Mouse (Mus musculus) heart, embryonic 10.5 days (tissue): ENCODE results near the gene Tbc1d19. TPM values are rescaled to one million over a fixed set of nuclear protein-coding genes. Genes with fewer than 3 reads are reported as not detected.

ENCODE experiments used
- DNase-seq: peaks from one replicate; pipeline ENCODE4 v3.0.0-alpha.2; 2017; ENCODE audit warnings: low spot score
- H3K27ac ChIP-seq: fragments of 300-500 bp; sonication (generic); 2 replicates; pipeline ENCODE4 v1.5.1; 2016; ENCODE audit warnings: mild to moderate bottlenecking
- H3K27me3 ChIP-seq: fragments of 300-500 bp; sonication (generic); 2 replicates; pipeline ENCODE4 v1.6.1; 2016; ENCODE audit warnings: mild to moderate bottlenecking; ENCODE audit not compliant: poor library complexity, insufficient read depth, severe bottlenecking
- H3K36me3 ChIP-seq: fragments of 300-500 bp; sonication (generic); 2 replicates; pipeline ENCODE4 v1.6.1; 2016; ENCODE audit warnings: mild to moderate bottlenecking, moderate library complexity
- H3K4me1 ChIP-seq: fragments of 300-500 bp; sonication (generic); 2 replicates; pipeline ENCODE4 v1.6.1; 2016; ENCODE audit warnings: mild to moderate bottlenecking
- H3K4me3 ChIP-seq: fragments of 300-500 bp; sonication (generic); 2 replicates; pipeline ENCODE4 v1.5.1; 2016; ENCODE audit warnings: mild to moderate bottlenecking, moderate library complexity
- H3K9me3 ChIP-seq: fragments of 300-500 bp; sonication (generic); 2 replicates; pipeline ENCODE4 v1.6.1; 2016; ENCODE audit warnings: mild to moderate bottlenecking, moderate library complexity
- WGBS: fragments of 180-500 bp; shearing (Covaris S2); methylation state at CpG from one replicate; pipeline ENCODE4 v1.1.7; 2016; 5-methylcytosine and 5-hydroxymethylcytosine counted together
- polyA plus RNA-seq: library from polyadenylated mRNA; unstranded; fragments of >200 nt; fragmentation: Nextera tagmentation; extraction: Ambion mirVana; gene quantifications from 2 replicates; pipeline ENCODE4 v1.2.1, GENCODE M21; 2016

Gene Tbc1d19
- polyA plus RNA-seq, result 35.1 and 36.2 TPM in 2 replicates

DNA sequence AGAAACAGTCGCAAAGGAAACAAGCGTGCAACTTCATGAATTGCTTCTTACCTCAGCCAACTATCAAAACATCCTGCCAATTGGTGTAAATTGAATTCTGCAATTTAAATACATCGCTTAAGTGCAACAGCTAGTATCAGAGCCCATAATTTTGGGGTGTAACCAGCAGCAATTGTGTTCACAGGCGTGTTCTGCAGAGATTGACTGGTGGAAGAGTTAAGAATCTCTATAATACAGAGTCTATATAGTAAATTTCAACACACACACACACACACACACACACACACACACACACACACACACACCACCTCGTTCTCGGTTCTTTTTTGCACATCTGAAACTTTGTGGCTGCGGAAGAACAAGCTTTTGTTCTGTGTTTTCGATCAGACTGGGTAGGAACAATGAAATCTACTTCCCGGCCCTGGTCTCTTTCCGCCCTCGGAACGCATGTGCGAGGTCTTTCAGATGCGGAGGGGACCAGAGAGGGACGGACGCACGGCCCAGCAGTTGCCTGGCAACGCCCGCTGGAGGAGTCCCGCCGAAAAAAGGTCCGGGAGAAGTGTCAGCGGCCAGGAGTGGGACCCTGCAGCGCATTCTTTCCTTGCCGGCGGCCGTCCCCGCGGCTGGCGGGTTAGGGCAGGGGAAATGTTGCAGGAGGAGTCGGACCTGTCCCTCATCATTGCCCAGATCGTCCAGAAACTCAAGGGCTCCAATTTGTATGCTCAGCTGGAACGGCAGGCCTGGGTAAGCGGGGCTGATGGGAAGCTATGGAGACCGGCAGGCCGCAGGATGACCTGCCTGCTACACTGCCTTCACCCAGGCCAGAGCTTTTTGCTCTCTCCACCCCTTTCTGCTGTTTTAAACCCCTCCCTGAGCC lies at the start of gene Tbc1d19:
TSS of gene Tbc1d19 (plus strand) at position 492 of the 877 bp plus-strand sequence.
- peak within 1 kb of the TSS; percentile 86 for H3K27ac ChIP-seq
- WGBS, result 7% methylated on average over 36 of the region's 36 CpGs
- DNase-seq, result peak; percentile 93

GRCm38 (mm10) chr5:53759912-53760311 lies 49.5 kb upstream of the Tbc1d19 start:
- no peak overlapping the region for H3K27ac ChIP-seq
- DNase-seq, result no peak
- no peaks in the 10 kb centered on the region for H3K4me1 ChIP-seq
- no peak overlapping the region for H3K4me3 ChIP-seq
- no peaks in the 10 kb centered on the region for H3K36me3 ChIP-seq
- 87% methylated on average over 4 of the region's 4 CpGs for WGBS
- no peaks in the 10 kb centered on the region for H3K27me3 ChIP-seq
- no peaks in the 10 kb centered on the region for H3K9me3 ChIP-seq

More for the DNA sequence above, at the start of gene Tbc1d19:
- Histone ChIP-seq H3K36me3 (no peaks in the 10 kb centered on the region), H3K9me3 (no peaks in the 10 kb centered on the region), H3K4me3 (peak within 1 kb of the TSS; percentile 85), H3K27me3 (no peaks in the 10 kb centered on the region), H3K4me1 (peaks cover 4% of the 10 kb centered on the region; the same call in 1 of the 2 replicates)

- Histone ChIP-seq H3K9me3 (no peaks in the 10 kb centered on the region), H3K4me3 (no peak overlapping the region), H3K27me3 (no peaks in the 10 kb centered on the region), H3K4me1 (no peaks in the 10 kb centered on the region), H3K36me3 (no peaks in the 10 kb centered on the region), H3K27ac (no peak overlapping the region)
- DNase-seq, result no peak
- WGBS, result 86% methylated on average over 3 of the region's 3 CpGs
Measured at GRCm38 (mm10) chr5:53760914-53761313, 48.5 kb upstream of the Tbc1d19 start.

DNA sequence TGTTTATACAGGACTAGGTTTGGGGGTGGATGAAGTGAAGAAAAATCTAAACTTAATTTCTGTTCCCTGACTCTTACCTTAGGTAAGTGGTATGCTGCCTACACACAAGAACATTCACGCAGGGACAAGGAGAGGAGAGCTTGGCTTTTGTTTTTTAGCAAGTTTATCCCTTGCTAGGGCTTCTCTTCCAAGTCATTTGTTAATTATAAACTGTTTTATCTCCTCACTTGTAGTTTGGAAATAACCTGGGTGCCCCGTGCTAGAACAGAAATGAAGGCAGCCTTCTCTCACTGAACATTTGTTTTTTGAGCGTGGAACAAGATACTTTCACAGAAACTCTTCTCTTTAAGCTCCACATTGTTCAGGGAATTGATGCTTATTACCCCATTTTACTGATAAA lies 48.1 kb upstream of the Tbc1d19 start:
- H3K9me3 ChIP-seq, result no peaks in the 10 kb centered on the region
- H3K27me3 ChIP-seq, result no peaks in the 10 kb centered on the region
- no peak overlapping the region for H3K4me3 ChIP-seq
- WGBS, result 76% methylated on average over 3 of the region's 3 CpGs
- H3K36me3 ChIP-seq, result no peaks in the 10 kb centered on the region
- H3K27ac ChIP-seq, result no peak overlapping the region
- H3K4me1 ChIP-seq, result no peaks in the 10 kb centered on the region
- no peak for DNase-seq

DNA sequence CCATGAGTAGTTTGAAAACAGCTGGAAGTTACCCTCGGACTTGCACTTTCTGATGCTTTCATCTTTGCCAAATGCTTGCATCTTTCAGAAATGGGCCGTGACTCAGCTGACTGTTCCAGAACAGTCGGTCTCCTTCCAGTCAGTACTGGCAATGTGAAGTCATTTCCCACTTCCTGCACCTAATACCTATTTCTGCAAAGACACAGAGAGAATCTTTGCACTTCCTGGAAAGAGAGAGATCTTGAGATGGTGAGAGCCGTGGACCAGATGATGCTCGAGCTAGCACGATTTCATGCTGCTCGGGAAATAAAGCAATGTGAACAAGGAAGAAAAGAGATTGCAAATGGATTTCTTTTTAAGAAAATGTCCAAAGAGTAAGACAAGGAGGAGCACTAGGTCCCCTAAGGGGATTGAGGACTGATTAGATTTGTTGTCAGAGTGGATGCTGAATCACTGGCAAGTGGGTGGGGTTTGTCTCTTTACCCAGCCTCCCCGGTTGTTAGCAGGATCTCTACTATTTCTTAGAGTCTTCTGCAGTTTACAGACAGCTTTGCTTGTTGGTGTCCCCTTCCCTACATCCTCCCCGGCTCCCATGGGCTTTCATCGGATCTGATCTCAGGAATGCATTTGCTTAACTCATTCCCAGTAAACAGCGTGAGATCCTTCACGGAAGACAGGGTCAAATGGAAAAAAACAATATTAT lies 24.4 kb upstream of the Tbc1d19 start:
- Histone ChIP-seq H3K27me3 (no peaks in the 10 kb centered on the region), H3K36me3 (no peaks in the 10 kb centered on the region), H3K9me3 (no peaks in the 10 kb centered on the region), H3K4me1 (no peaks in the 10 kb centered on the region), H3K4me3 (no peak overlapping the region), H3K27ac (no peak overlapping the region)
- WGBS, result 63% methylated on average over 12 of the region's 12 CpGs
- no peak for DNase-seq

DNA sequence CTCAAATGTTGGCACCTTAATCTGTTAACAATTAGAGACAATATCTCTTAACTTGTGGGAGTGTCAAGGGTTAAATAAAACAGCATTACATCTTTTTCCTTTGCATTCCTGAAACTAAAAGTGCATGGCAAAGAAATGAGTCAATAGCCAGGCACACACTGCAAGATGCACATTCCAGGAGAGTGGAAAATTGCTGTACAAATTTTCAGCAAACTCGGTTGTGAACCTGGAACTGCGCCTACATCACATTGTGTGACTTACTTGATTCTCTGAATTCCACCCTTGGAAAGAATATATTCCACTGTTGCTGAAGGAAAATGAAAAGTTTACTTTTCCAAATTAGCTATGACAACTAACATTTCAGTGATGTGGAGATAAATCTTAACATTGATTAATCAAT lies 8.0 kb upstream of the Tbc1d19 start:
- Histone ChIP-seq H3K27ac (no peak overlapping the region), H3K27me3 (no peaks in the 10 kb centered on the region), H3K4me1 (no peaks in the 10 kb centered on the region), H3K36me3 (no peaks in the 10 kb centered on the region), H3K4me3 (no peak overlapping the region), H3K9me3 (no peaks in the 10 kb centered on the region)
- peak; percentile 19 for DNase-seq
- 76% methylated on average over 2 of the region's 2 CpGs for WGBS

- no peaks in the 10 kb centered on the region for H3K27me3 ChIP-seq
- no peak overlapping the region for H3K27ac ChIP-seq
- no peaks in the 10 kb centered on the region for H3K4me1 ChIP-seq
- 91% methylated on average over 7 of the region's 7 CpGs for WGBS
- no peaks in the 10 kb centered on the region for H3K9me3 ChIP-seq
- no peak for DNase-seq
- no peak overlapping the region for H3K4me3 ChIP-seq
- no peaks in the 10 kb centered on the region for H3K36me3 ChIP-seq
Measured at GRCm38 (mm10) chr5:53819711-53820110, 10.3 kb downstream of the Tbc1d19 start.

DNA sequence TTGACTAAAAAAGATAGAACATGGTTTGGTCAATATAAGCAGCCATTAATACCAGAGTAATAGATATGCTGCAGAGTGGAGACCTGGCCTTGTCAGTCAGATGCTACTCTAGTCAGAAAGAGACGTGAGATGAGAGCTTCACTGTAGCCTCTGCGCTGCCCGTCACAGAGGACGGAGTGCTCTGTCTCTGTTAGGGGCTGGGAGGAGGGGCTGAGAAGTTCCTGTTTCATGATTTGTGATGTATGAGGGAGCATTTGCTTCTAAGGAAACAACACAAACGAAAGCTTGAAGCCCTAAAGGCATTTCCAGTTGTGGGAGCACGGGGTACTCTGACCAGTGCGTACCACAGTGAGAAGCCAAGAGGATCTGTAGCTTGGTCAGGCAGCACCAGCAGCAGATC lies 16.5 kb downstream of the Tbc1d19 start:
- H3K27ac ChIP-seq, result no peak overlapping the region
- 73% methylated on average over 7 of the region's 7 CpGs for WGBS

DNA sequence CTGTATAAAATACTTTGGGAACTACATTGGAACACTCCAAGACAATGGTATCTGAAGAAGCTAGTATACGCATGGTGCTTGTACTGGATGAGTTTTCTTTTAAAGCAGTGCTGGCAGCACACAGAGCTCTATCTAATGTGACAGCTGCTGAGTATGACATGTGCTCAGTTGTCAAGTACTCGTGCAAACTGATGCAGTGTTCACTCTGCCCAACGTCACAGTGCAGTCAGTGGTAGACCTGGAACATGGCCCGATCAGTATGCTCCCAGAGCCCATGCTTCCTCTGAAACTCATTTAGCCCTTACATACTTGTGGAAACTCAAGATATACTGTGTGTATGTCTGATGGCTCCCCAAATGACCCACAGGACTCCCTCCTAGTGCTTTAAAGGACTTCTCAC lies 25.1 kb downstream of the Tbc1d19 start:
- H3K36me3 ChIP-seq, result peaks cover 11% of the 10 kb centered on the region; the same call in 1 of the 2 replicates
- no peak for DNase-seq
- H3K27me3 ChIP-seq, result no peaks in the 10 kb centered on the region
- H3K4me3 ChIP-seq, result no peak overlapping the region
- no peaks in the 10 kb centered on the region for H3K9me3 ChIP-seq
- no peak overlapping the region for H3K27ac ChIP-seq
- H3K4me1 ChIP-seq, result no peaks in the 10 kb centered on the region; the same call in 1 of the 2 replicates
- WGBS, result 69% methylated on average over 4 of the region's 4 CpGs

More for the DNA sequence above, 16.5 kb downstream of the Tbc1d19 start:
- H3K4me3 ChIP-seq, result no peak overlapping the region
- no peak for DNase-seq
- H3K9me3 ChIP-seq, result no peaks in the 10 kb centered on the region
- H3K4me1 ChIP-seq, result no peaks in the 10 kb centered on the region; the same call in 1 of the 2 replicates
- H3K36me3 ChIP-seq, result peaks cover 6% of the 10 kb centered on the region; the same call in 1 of the 2 replicates
- H3K27me3 ChIP-seq, result no peaks in the 10 kb centered on the region

DNA sequence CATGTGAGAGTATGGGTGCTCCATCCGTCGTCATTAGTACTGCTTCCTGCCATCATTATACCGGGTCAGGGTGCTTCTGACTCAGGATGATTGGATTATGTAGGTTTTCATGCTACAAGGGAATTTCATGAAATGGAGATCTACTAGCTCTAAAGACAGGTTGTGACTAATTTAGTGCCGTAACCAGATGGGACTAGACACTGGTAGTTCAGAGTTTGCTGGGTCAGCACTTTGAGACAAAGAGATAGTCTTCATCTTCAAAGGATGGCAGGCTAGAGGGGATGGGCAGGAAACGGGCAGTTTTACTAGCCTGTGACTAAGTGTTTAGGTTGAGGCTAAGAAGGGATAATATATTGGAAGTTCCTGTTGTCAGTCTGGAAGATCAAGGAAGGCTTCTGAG lies 31.9 kb downstream of the Tbc1d19 start:
- peaks cover 2% of the 10 kb centered on the region; the same call in 1 of the 2 replicates for H3K36me3 ChIP-seq
- no peak for DNase-seq
- H3K4me1 ChIP-seq, result no peaks in the 10 kb centered on the region
- no peak overlapping the region for H3K27ac ChIP-seq
- H3K27me3 ChIP-seq, result no peaks in the 10 kb centered on the region
- no peak overlapping the region for H3K4me3 ChIP-seq
- WGBS, result 87% methylated on average over 5 of the region's 5 CpGs
- H3K9me3 ChIP-seq, result no peaks in the 10 kb centered on the region

DNA sequence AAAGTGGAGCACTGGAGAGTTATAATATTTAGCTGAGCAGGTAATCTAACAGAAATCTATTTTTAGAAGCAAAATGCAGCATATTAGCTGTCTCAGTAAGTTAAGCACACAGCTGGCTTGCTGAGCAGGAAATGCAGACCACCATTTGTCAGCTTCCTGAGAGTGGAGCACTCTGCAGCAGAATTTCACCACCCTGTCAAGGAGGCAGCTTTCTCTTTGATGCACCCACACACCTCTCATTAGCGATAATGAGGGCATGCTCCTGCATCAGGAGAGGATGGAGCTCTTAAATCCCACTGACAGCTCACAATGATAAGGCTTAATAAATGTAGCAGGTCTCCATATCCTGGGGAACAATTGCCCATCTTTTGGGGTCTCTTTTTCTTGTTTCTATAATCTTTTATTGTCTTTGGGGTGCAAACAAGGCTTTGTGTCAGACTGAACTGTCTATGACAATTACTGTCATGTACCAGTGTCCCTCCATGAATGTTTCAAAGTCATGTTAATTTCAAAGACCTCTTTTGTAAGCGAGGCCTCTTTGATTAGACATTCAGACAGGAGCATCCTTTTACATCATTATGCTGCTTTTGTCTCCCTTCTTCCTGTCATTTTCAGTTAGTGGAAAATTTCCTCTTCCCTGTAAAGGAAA lies 39.0 kb downstream of the Tbc1d19 start:
- no peaks in the 10 kb centered on the region for H3K9me3 ChIP-seq
- DNase-seq, result no peak
- 54% methylated on average over 2 of the region's 2 CpGs for WGBS
- peaks cover 6% of the 10 kb centered on the region; the same call in 1 of the 2 replicates for H3K36me3 ChIP-seq
- H3K27me3 ChIP-seq, result no peaks in the 10 kb centered on the region
- H3K4me1 ChIP-seq, result peaks cover 4% of the 10 kb centered on the region
- no peak overlapping the region for H3K4me3 ChIP-seq
- no peak overlapping the region for H3K27ac ChIP-seq

DNA sequence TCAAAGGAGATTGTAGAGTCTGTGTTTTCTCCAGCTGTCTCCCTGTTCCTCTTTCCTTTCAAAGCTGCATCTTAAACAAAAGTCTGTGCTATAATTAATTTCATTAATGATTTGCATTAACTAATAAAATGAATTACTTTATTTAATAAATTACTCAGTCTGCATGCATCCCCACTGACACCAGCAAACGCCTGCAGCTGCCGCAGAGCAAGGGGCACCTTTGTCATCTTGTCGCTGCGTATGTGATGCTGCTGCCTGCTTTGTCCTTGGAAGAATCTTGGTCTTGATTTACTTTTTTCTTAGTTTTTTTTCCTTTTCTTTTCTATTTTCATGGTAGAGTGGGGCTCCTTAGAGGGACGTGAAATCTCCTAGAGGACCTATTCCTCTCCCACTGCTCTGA lies 43.2 kb downstream of the Tbc1d19 start:
- Histone ChIP-seq H3K36me3 (peaks cover 7% of the 10 kb centered on the region; the same call in 1 of the 2 replicates), H3K4me3 (no peak overlapping the region), H3K27me3 (no peaks in the 10 kb centered on the region), H3K9me3 (no peaks in the 10 kb centered on the region), H3K4me1 (peaks cover 4% of the 10 kb centered on the region), H3K27ac (no peak overlapping the region)
- 89% methylated on average over 5 of the region's 5 CpGs for WGBS
- DNase-seq, result no peak
